Mouse (Mus musculus): Measurements from ENCODE around the gene Eme2.
A peak's percentile ranks its signal among the peaks of the same experiment; 100 is the strongest.

The Eme2 gene

DNA sequence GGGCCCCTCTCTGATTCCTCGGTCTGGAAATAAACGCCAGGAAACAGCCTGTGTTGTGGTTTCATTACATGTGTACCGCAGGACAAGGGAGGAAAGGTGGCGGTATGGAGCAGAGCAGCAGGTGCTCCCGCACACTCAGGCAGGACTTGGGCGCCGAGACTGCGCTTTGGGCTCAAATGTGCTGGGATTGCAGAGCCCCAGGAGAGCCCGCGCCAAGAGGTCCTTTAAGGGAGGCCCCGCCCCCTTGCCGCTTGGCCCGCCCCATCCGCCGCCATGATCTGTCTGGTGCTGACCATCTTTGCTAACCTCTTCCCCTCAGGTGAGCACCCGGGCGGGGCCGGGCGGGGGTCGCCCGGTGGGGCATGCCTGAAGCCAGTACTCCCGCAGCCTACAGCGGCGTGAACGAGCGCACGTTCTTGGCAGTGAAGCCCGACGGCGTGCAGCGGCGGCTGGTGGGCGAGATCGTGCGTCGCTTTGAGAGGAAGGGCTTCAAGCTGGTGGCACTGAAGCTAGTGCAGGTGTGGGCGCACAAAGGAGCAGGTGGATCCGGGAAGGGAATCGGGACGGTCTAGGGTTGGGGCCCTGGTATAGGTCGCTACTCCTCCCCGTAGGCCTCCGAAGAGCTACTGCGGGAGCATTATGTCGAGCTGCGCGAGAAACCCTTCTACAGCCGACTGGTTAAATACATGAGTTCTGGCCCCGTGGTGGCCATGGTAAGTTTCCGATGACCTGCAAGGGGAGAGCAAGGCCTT is 1.5 kb upstream of the Eme2 start, which contains the start of gene Nme3:
Gene Nme3 (plus strand): TSS at position 260 of the 752 bp plus-strand sequence.
- peak; percentile 81 for DNase-seq

DNA sequence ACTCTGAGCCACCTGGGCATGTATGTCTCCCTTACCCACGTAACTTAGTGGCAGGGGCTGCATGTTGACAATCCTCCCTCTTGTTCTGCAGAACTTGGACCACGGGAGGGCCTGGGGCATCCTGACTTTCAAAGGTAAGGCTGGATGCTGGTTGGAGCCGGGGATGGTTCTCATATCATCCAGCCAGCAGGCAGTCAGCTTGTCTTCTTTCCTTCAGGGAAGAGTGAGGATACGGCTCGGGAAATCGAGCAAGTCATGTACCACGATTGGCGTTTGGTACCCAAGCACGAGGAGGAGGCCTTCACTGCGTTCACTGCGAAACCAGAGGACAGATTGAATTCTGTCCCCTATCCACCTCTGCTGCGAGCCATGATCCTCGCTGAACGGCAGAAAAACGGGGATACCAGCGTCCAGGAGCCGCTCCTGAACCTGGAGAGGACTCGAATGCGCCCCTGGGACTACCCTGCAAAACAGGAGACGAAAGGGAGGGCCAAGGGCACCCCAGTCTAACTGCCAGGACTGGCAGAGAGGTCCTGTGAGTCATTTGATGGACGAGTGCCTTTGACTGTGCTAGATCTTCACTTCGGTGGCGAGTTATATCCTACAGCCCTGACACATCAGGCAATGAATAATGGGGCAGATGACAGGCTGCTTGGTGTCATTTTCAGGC is 819 bp upstream of the Eme2 start:
- no peak for DNase-seq

DNA sequence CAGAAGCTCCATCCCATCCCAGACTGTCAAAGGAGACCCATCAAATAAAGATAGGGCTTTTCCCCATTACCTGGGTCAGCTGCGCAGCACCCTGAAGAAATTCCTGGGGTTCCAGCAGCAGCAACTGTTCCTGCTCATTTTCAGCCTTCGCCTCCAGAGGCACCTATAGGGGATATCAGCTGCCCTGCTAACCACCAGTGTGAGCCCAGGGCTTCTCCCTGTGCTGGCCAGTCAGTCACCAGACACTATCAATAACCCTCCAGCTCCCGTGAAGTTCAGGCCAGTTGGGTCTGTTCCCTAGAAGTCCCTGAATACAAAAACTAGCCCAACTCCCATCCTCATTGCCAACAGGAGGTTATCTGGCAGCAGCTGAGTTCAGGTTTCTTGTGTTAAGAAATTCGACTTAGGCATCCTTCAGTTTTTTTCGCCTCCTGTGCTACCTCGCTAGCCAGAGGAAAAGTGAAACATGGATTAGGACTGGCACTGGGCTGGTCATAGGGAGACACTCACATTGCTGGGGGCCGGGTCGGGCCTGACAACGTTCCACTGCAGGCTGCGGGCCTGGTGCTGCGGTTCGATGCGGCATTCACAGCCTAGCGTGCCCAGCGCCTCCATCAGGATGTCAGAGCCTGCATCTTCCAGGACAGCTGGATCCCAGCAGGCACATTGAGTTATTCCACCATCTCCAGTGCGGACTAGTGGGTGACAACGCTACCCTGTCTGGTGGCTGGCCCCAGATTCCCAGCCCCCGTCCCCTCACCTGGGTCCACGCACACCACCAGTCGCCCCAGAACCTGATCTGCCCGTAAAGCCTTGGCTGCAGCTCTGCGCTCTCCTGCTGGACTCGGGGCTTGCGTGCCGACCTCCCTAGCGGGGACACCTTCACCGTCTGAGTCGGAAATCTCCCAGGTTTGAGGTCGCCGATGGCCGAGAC is 559 bp downstream of the Eme2 start:
- DNase-seq, result peak; percentile 39

DNA sequence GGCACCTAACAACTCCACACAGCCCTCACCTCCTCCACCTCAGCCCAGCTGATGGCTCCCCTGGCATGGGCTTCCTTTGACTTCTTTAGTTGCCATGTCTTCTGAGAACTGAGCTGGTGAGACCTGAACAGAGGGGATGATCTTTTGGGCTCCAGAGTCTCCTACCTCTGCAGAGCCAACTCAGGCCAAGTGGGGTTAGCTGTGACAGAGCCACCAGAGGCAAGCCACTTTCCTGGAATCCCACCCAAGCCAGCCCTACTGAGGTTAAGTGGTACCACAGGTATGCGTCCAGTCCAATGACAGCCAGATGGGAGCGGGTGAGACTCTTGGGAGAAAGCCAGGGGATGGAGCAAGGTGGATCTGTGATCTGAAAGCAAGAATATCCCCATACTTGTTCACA is 1.6 kb downstream of the Eme2 start:
- peak; percentile 43 for DNase-seq

DNA sequence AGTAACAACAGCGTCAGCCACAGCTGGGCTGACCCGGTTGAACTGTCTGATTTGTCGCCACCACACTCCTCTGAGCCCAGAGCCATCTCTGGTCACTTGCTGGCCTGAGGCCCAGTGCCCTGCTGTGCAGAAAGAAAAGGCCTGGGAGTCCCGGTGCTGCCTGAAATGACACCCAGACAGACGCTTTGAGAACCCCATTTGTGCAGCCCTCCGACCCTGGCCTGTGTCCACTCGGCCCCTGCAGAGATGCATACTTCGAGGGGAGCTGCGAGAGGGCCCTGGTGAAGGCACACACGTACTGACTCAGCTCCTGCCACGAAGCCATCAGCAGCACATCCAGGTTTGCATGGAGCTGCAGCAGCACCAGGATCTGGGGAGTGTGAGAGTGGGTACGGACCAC is 2.1 kb downstream of the Eme2 start:
- DNase-seq, result peak; percentile 64

DNA sequence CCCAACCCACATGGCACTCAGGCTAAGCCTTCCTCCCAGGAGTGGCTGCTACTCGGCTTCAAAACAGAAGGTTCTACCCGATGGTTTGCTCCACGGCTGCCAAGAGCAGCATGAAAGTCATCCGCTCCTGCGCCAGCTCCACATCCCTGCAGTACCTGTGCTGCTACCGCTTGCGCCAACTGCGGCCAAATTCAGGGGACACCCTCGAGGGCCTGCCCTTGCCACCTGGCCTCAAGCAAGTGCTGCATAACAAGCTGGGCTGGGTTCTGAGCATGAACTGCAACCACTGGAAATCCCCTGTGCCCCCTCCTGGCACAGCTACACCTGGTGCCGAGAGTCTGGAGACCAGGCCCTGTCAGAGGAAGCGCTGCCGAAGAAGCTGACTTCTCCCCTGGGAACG is 3.6 kb downstream of the Eme2 start:
- DNase-seq, result peak; percentile 79

DNA sequence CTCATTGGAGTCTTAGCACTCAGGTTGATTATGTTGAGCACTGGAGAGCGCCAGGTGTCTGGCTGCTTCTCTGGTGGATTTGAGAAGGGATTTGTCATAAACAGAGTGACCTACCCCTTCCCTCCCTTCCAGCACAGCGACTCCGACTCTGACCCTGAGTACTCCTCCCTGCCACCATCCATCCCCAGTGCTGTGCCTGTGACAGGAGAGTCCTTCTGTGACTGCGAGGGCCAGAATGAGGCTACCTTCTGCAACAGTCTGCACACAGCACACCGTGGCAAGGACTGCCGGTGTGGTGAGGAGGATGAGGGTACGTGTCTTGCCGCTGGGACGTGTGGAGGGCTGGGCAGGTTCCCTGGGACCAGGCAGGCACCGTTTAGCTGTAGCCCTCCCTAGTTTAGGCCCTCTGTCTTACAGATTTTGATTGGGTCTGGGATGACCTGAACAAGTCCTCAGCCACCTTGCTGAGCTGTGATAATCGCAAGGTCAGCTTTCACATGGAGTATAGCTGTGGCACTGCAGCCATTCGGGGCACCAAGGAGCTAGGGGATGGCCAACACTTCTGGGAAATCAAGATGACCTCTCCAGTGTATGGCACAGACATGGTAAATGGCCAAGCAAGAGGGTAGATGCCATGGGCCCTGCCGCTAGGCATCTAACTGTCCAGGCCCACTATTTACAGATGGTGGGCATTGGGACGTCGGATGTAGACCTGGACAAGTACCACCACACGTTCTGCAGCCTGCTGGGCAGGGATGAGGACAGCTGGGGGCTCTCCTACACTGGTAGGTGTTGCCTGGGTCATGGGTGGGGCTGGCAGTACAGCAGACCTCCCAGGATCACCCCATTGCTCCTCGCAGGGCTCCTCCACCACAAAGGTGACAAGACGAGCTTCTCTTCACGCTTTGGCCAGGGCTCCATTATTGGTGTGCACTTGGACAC is 4.5 kb downstream of the Eme2 start:
- DNase-seq, result no peak

DNA sequence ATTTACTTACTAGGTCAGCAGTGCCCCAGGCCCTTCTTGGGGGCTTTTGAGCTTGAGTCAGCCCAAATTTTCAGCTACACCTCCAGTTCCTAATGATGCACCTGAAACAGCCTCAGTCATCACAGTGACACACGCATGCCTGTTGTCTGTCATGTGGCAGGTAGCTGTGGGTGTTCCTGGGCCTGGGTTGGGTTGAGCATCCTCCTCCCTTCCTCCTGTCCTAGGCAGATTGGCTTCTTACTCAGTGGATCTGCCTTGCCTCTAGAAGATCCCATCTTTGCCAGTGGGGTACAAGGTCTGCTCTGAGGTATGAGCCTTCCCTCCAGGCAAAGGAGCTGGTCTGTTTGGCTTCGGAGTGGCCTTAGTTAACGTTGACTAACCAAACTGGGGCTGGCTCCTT is 6.0 kb downstream of the Eme2 start:
- DNase-seq, result no peak

DNA sequence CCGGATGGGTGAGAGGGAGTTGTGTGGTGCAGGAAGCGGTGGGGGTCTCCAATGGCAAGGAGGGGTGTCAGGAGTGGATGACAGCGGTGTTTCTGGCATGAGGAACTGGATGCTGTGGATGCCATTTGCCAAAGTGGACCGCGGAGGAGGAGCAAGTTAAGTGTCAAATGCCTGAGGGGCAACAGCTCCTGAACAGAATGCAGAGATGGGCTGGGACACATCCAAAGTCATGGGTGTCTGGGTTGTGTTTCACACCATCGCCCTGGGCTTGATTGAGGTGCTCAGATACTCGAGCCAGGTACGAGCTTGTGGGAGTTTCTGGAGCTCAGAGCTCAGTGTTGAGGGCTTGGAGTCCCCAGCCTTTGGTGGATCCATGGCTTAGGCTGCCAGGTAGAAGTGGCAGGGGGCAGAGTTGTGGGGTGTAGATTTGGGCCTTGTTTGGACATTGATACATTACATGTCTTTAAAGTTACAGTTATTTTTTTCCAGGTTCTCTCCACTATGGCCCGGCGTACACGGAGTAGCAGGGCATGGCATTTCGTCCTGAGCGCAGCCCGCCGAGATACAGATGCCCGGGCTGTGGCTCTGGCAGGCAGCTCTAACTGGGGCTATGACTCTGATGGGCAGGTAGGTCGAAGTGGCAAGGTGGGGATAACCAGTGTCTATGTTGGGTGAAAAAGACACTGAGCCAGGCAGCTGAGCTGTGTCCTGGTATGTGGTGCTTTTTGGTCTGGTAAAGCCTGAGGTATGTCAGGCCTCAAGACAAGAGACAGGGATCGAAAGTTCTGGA is 7.4 kb downstream of the Eme2 start:
- peak; percentile 63 for DNase-seq

DNA sequence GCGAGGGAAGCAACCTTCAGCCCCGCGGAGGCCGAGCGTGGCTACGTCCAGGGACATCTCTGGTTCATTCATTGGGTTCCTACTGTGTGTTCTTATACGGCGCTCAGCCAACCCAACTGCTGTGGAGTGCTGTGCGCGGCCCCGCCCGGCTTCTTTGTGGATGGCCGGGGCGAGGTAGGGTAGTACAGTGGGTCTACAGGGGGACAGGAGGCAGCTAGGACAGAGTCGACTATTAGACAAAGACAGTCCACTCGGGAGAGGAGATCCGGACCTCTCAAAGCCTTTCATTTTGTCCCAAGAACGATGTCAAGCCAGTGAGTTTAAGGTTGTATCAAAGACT is 8.0 kb downstream of the Eme2 start:
- no peak for DNase-seq

DNA sequence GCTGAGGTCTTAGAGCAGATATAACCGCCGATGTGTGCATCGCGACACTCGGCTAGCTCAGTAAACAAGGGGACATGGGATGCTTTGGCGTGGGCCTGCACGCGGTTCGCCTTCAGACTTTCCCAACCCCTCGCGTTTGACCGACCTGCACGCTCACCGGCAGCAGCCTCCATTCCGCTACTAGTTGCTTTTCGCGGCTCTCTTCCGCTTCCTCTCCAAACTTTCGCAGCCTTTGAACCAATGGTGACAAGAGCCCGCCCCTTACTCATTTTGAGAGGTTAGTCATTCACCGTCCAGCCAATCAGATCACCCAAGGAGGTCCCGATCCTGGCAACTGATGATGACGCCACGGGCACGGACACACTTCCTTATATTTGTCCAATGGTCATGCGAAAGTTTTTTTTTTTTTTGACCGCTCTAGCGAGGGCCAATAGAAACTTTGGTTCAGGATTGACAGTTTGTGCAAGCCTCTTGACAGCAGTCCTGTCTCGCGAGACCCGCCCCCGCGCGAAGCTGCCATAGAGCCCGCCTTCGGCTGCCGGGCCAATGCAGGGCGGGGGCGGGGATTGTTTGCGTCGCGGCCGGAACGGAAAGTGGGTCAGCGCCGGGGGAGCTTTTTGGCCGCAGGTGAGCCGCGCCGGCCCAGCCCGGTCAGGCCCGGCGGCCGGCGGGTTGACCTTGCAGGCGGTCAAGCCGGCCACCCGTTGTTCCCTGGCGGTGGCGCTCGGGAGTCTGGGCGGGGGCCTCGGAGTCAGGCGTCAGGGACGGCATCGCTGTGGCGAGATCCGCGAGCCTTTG is 8.6 kb downstream of the Eme2 start, which contains the start of the genes Nubp2 and Spsb3:
Gene Nubp2 (minus strand): TSS at position 216 of the 798 bp plus-strand sequence.
Gene Spsb3 (plus strand): TSS at position 510 of the 798 bp plus-strand sequence.
- peak; percentile 100 for DNase-seq

DNA sequence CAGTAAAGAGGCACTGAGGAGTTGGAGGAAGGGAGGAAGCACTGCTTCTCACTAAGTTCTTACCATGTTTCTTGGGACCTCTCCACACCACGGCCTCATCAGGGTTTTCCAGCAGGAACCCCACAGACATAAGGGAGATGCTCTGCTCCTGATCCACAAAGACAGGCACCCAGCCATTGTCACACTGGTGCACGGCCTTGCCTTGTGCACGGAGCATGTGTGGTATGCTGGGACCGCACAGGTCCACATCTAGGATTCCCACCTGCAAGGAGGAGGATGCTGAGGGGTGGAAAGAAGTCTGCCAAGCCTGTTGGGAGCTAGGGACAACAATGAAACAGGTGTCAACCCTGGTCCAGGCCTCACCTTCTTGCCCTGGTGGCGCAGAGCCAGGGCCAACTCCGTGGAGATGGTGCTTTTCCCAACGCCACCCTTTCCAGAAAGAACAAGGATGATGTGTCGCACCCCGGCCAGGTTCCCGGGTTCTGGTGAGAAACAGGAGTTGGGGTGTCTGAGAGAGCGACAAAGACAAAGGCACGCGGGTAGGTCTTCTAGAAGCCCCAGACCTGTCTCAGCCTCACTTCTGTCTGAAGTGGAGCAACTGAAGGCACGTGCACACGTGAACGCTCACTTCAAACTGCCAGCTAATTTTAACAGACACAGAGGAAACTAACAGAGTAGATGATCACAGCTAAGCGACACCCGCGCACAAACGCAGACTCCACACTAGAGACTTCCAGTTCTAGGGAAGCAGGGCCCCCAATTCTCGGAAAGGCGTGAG is 9.3 kb downstream of the Eme2 start:
- DNase-seq, result peak; percentile 66

DNA sequence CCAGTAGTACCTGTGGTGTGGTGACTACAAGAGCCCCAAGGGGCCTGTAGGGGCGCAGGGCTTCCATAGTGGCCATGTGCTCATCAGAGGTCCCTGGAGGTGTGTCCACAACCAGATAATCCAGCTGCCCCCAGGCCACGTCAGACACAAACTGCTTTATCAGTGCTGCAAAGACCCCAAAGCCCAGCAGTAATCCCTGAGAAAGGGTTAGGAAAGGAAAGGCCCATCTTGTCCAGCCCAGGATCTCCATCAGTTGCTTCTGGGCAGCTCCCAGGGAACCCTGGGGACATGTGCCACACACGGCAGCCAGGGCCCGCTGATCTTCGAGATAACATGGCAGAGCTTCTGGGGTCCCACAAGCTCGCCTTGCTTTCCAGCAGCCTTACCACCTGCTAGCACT is 10.5 kb downstream of the Eme2 start:
- no peak for DNase-seq

DNA sequence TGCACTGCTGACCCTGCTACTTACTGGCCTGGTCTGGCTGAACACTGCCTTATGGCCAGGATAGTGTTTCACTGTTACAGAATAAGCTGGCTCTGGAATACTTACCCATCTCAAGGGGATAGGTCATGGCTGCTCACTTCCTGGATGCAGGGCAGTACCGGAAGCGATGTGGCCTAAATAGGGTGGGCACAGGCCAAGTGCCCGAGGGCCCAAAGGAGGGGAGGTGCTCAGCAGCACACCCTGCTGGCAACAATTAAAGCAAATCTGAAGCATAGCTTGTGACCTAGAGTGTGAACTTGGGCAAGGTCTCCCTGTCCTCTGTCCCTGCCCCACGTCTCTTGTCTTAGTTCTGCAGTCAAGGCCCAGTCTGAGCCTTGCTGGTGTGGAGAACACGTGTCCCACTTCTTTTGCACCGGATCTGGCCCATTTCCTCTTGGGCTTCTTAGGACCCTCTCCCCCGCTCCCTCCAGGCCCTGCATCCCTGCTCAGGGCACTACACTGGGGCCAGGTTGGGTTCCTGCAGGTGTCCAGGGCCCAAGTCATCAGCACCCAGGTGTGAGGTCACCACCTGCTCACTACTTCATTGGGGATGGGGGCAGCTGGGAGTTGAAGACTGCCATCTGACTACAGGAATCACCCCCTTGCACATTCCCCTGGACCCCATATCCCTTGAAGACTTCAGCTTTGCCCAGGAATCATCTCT is 13.0 kb downstream of the Eme2 start:
- no peak for DNase-seq

DNA sequence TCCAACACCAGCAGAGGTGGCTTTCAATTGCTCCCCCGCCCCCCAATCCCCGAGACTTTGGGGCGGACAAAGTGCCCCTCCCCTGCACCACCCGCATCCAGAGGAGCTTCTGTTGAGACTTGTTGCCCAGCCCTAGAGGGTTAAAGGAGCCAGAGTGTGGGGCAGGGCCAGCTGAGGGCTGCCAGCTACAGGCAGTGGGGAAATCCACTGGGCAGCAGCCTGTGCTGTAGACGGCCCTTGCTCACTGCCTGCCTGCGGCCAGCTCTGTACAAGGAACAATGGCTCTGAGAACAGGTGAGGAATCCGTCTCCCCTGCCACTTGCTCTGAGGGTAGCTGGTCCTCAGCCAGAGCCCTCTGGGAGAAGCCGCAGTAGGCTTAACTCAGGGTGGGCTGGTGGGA is 16.4 kb downstream of the Eme2 start:
- no peak for DNase-seq

DNA sequence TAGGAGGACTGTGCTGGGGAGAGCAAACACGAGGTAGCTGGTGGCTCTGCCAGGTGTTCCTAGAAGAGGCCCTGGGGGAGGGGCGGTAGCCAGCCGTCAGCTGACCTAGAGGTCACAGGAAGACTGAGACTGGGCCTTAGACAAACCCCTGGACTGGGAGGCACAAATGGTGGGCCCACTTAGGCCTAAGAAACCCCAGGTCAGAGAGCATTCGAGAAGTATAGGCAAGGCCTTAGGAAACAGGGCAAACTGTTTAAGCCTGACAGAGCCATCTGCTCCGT is 16.8 kb downstream of the Eme2 start:
- DNase-seq, result no peak

DNA sequence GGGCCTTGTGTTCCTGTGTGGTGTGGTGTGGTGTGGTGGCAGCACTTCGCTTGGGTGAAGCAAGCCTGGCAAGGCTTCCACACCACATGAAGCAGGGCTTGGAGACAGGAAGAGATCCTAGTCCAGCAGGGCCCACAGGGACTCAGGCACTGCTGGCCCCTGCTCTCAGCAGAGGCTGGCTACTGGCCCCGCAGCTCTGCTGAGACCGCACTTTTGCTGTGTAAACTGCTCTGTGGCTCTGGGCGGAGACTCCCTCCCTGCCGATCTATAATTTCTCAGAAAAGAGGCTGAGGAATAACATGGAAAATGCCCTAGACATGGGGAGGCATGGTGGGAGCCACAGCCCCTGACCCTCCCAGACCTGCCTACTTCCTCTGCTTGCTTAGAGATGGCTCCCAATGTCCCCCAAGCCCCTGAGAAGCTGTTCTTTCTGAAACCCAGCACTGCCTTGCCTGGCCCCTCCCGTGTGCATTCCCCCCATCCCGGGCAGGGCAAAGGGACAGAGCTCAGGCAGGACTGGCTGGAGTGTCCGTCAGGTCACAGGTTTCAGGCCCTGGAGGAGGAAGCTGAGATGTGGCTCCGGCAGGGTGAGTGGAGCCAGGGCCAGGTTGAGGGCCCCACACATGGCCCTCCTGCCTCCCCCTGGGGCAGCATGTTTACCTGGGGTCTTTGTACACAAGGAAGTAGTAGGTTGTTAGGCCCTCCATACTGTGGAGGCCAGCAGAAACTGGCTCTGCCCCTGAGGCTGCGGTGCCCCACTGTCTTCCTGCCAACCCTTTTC is 17.4 kb downstream of the Eme2 start:
- no peak for DNase-seq

DNA sequence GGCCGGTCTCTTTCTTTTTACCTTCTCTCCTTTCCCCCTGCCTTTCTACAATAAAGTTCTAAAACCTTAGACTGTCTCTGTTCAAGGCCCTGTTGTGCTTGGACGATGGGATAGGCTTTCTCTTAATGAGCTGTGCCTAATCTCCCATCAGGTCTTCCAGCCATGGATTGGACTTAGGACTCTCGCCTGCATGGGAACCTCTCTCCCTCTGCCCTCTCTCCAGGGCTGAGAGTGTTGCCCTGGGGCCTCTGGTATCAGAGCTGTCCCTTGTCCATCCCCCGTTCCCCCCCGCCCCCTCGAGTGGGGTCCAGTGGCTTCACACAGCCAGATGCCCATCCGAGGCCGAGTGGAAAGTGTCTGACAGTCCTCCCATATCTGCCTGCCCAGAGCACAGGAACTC is 19.9 kb downstream of the Eme2 start:
- no peak for DNase-seq

DNA sequence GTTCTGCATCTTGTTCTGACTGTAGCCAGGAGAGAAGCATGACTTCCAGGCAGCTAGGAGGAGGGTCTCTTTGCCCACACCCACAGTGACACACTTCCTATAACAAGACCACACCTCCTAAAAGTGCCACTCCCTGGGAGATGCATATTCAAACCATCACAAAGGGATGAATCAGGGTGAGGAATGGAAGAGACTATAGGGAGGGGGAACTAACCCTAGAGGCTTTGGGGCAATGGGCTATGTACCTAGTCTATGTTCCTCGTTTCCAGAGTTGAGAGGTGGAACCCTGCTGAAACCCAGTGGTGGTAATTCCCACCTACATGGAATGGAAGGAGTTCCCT is 20.5 kb downstream of the Eme2 start:
- no peak for DNase-seq
